Comparison of ENCODE assay signal across 9 mouse cellular contexts in genomic region chr2:46465389-46465788, GRCm38 (mm10).
DNase-seq lines count a peak whose midpoint lies in the region; ATAC-seq lines count a peak whose summit lies in the region.
"Had no signal": no experiment of that assay in that cellular context is flagged by ENCODE, and none has a peak within 500 bp of the region (broad histone marks: within the 10 kb centered on the region; RNA-seq: fewer than 3 reads in every experiment).

No protein-coding gene starts in this region.

- H3K36me3 ChIP-seq in hindbrain, embryonic 14.5 days (replicated peaks; ENCODE audit: control insufficient read depth, insufficient read depth) = no peaks in the 10 kb centered on the region
- H3K36me3 ChIP-seq in hindbrain, embryonic 10.5 days = no peaks in the 10 kb centered on the region

- peak; percentile 27; the same call in 1 of the 2 replicates for ATAC-seq in hindbrain, embryonic 14.5 days (ENCODE audit: low FRiP score)

- H3K4me1 ChIP-seq in hindbrain, embryonic 14.5 days (replicated peaks; ENCODE audit: control insufficient read depth, insufficient read depth, low read length) = no peaks in the 10 kb centered on the region
- H3K4me1 ChIP-seq in hindbrain, embryonic 10.5 days (replicated peaks) = no peaks in the 10 kb centered on the region

- H3K27me3 ChIP-seq in hindbrain, embryonic 14.5 days (ENCODE audit: control insufficient read depth, insufficient read depth, low read length) = no peaks in the 10 kb centered on the region
- no peaks in the 10 kb centered on the region for H3K27me3 ChIP-seq in hindbrain, embryonic 10.5 days (ENCODE audit: insufficient read depth, poor library complexity, severe bottlenecking)

- no peaks in the 10 kb centered on the region for H3K9me3 ChIP-seq in hindbrain, embryonic 14.5 days (ENCODE audit: control insufficient read depth, low read length)
- H3K9me3 ChIP-seq in hindbrain, embryonic 10.5 days = no peaks in the 10 kb centered on the region

- WGBS in hindbrain, embryonic 14.5 days = 33% methylated on average over 4 of the region's 4 CpGs
- WGBS in hindbrain, embryonic 10.5 days = 70% methylated on average over 4 of the region's 4 CpGs

- no peak overlapping the region for H3K4me3 ChIP-seq in hindbrain, embryonic 14.5 days (replicated peaks; ENCODE audit: low read length)
- no peak overlapping the region for H3K4me3 ChIP-seq in hindbrain, embryonic 10.5 days

- peak; percentile 46 for DNase-seq in hindbrain, embryonic 14.5 days (ENCODE audit: low spot score)
- no peak for DNase-seq in hindbrain, embryonic 10.5 days (ENCODE audit: low spot score)
- peak; percentile 76 for DNase-seq in adipocyte (ENCODE audit: low spot score)
- peak; percentile 64 for DNase-seq in forelimb bud, embryonic 11.5 days (ENCODE audit: low read depth, low spot score)
- DNase-seq in lung, postnatal 10 days = peak; percentile 48
- no peak for DNase-seq in urinary bladder, adult 18-20 months (ENCODE audit: low spot score in 2 of 2)
- DNase-seq in embryo, embryonic 9.5 days (ENCODE audit: extremely low spot score) = no peak
- no peak for DNase-seq in ovary, postnatal 10 days (ENCODE audit: low spot score)

- no peak overlapping the region for H3K9ac ChIP-seq in hindbrain, embryonic 14.5 days

- no peak overlapping the region for H3K27ac ChIP-seq in hindbrain, embryonic 14.5 days
- H3K27ac ChIP-seq in hindbrain, embryonic 10.5 days = no peak overlapping the region
- H3K27ac ChIP-seq: macrophage had no signal

- H3K4me2 ChIP-seq in hindbrain, embryonic 14.5 days (replicated peaks) = no peak overlapping the region

Comparison
In these comparisons a context has a peak if more than half of its experiments do, and no peak if none do; other contexts are left out.
1. DNase-seq: peak in hindbrain, embryonic 14.5 days (single experiment), adipocyte (single experiment), forelimb bud, embryonic 11.5 days (single experiment) and lung, postnatal 10 days (single experiment); none in hindbrain, embryonic 10.5 days (single experiment), urinary bladder, adult 18-20 months (0 of 2), embryo, embryonic 9.5 days (single experiment) and ovary, postnatal 10 days (single experiment).